Comparison of ENCODE assay signal across 8 mouse cellular contexts in the genomic region with DNA sequence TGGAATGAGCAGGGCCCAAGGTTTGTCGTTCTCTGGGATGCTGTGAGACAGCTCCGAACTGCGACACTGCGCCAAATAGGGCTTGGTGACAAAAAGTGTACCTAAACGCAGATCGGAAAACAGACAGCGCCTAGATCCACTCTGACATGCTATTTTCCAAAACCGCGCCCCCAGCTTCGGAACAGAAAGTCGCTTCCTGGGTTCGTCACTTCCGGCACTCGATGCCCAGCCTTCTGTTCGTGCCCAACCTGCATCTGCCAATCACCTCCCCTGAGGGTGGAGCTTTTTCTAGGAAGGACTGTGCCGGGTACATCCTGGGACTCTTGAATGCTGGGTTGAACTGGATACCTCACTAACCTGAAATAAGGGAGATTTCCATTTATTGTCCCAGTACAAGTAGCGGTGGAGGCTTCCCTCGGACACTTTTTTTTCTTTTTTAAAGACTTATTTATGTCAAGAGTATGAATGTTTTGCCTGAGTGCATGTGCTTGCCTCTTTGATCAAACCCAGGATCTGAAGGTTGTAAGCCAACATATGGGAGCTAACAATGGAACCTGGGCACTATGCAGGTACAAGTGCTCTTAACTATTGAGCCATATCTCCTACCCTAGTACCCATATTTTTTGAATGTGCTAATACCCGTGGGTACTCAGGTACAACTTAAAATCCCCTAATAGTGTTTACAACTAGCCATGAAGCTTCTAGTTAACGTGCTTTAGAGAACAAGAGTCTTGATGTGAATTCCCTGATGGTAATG. TPM values are rescaled to one million over a fixed set of nuclear protein-coding genes. Genes with fewer than 3 reads are reported as not detected.
DNase-seq lines count a peak whose midpoint lies in the region; ATAC-seq and TF ChIP-seq lines count a peak whose summit lies in the region.

A gene (plus strand): TSS at position 279 of the 757 bp plus-strand sequence.

- peak within 1 kb of the TSS; percentile 80 for H3K27ac ChIP-seq in embryonic facial prominence, embryonic 10.5 days (replicated peaks)
- no peak within 1 kb of the TSS for H3K27ac ChIP-seq in intestine, postnatal 0 days (ENCODE audit: low read depth, low read length)
- H3K27ac ChIP-seq in midbrain, embryonic 10.5 days (replicated peaks), result peak within 1 kb of the TSS; percentile 79

- H3K4me2 ChIP-seq in intestine, postnatal 0 days (replicated peaks; ENCODE audit: low read depth), result peak within 1 kb of the TSS; percentile 62

- peaks cover 11% of the 10 kb centered on the region for H3K4me1 ChIP-seq in embryonic facial prominence, embryonic 10.5 days
- peaks cover 3% of the 10 kb centered on the region; the same call in 1 of the 2 replicates for H3K4me1 ChIP-seq in intestine, postnatal 0 days (replicated peaks; ENCODE audit: control insufficient read depth, insufficient read depth, low read length)
- peaks cover 16% of the 10 kb centered on the region for H3K4me1 ChIP-seq in midbrain, embryonic 10.5 days

- peak; percentile 42 for TF ChIP-seq CTCF in intestine, postnatal 0 days (IDR thresholded peaks at IDR 0.05; ENCODE audit: low read depth)

- WGBS in embryonic facial prominence, embryonic 10.5 days, result 9% methylated on average over 20 of the region's 20 CpGs
- WGBS in intestine, postnatal 0 days, result 7% methylated on average over 20 of the region's 20 CpGs
- WGBS in midbrain, embryonic 10.5 days, result 8% methylated on average over 20 of the region's 20 CpGs

- H3K36me3 ChIP-seq in embryonic facial prominence, embryonic 10.5 days (replicated peaks), result peaks cover 9% of the 10 kb centered on the region; the same call in 1 of the 2 replicates
- no peaks in the 10 kb centered on the region for H3K36me3 ChIP-seq in intestine, postnatal 0 days (ENCODE audit: control insufficient read depth, insufficient read depth)
- H3K36me3 ChIP-seq in midbrain, embryonic 10.5 days, result peaks cover 15% of the 10 kb centered on the region

- H3K9me3 ChIP-seq in embryonic facial prominence, embryonic 10.5 days, result no peaks in the 10 kb centered on the region
- H3K9me3 ChIP-seq in intestine, postnatal 0 days (ENCODE audit: control insufficient read depth), result no peaks in the 10 kb centered on the region
- H3K9me3 ChIP-seq in midbrain, embryonic 10.5 days (replicated peaks), result no peaks in the 10 kb centered on the region

- no peaks in the 10 kb centered on the region for H3K27me3 ChIP-seq in embryonic facial prominence, embryonic 10.5 days (replicated peaks; ENCODE audit: low read depth, poor library complexity, severe bottlenecking)
- H3K27me3 ChIP-seq in intestine, postnatal 0 days (replicated peaks; ENCODE audit: control insufficient read depth, insufficient read depth, low read length), result no peaks in the 10 kb centered on the region
- no peaks in the 10 kb centered on the region for H3K27me3 ChIP-seq in midbrain, embryonic 10.5 days (ENCODE audit: low read depth, poor library complexity, severe bottlenecking)

- H3K9ac ChIP-seq in intestine, postnatal 0 days (ENCODE audit: low read depth, low read length), result peak within 1 kb of the TSS; percentile 31; the same call in 1 of the 2 replicates

- peak; percentile 98 for ATAC-seq in intestine, postnatal 0 days

- intact Hi-C loops in left cerebral cortex, postnatal 36 days (cut with DNase I), result no loop called here

- peak within 1 kb of the TSS; percentile 77 for H3K4me3 ChIP-seq in embryonic facial prominence, embryonic 10.5 days
- peak within 1 kb of the TSS; percentile 57 for H3K4me3 ChIP-seq in intestine, postnatal 0 days (ENCODE audit: low read depth, low read length)
- H3K4me3 ChIP-seq in midbrain, embryonic 10.5 days, result peak within 1 kb of the TSS; percentile 69

- DNase-seq in adrenal gland, postnatal 14 days, result peak; percentile 95
- DNase-seq in embryonic facial prominence, embryonic 10.5 days (ENCODE audit: low spot score), result peak; percentile 90
- DNase-seq in gastrocnemius, postnatal 4 days (ENCODE audit: low spot score in 2 of 2), result peak; percentile 80 to 92
- DNase-seq in left cerebral cortex, postnatal 36 days (ENCODE audit: low spot score in 2 of 2), result peak; percentile 91 to 94
- peak; percentile 88 for DNase-seq in midbrain, embryonic 10.5 days (ENCODE audit: low spot score)
- peak; percentile 91 to 94 for DNase-seq in right cerebral cortex, postnatal 36 days (ENCODE audit: low spot score in 2 of 2)
- DNase-seq in urinary bladder, postnatal 4 days (ENCODE audit: low spot score in 2 of 2), result peak; percentile 83 to 92

RNA-seq across cellular contexts. Expression of the gene that starts here (rescaled TPM):
- 27.6 and 29.4 TPM in 2 replicates for total RNA-seq in adrenal gland, postnatal 14 days (2021)
- 53.6 and 59.1 TPM in 2 replicates for polyA plus RNA-seq in embryonic facial prominence, embryonic 10.5 days (2016; fragmentation: Nextera tagmentation; extraction: Ambion mirVana)
- total RNA-seq in gastrocnemius, postnatal 4 days (2021), result 10 to 100 TPM; 23.4 to 27.4 TPM
- 12.3 and 13.4 TPM in 2 replicates for polyA plus RNA-seq in intestine, postnatal 0 days (2015; fragmentation: Nextera tagmentation; extraction: Ambion mirVana)
- total RNA-seq in left cerebral cortex, postnatal 36 days (2021), result 10 to 100 TPM; 23.2 to 24.3 TPM
- 47.2 and 51.7 TPM in 2 replicates for polyA plus RNA-seq in midbrain, embryonic 10.5 days (2016; fragmentation: Nextera tagmentation; extraction: Ambion mirVana)
